Mouse (Mus musculus) MN1 (cell line): Measurements from ENCODE around the gene Cpxm2.

ENCODE experiments used
- DNase-seq: peaks from one replicate; pipeline ENCODE4 v3.0.0-alpha.2; 2016; ENCODE audit warnings: low spot score

Cpxm2 gene

DNA sequence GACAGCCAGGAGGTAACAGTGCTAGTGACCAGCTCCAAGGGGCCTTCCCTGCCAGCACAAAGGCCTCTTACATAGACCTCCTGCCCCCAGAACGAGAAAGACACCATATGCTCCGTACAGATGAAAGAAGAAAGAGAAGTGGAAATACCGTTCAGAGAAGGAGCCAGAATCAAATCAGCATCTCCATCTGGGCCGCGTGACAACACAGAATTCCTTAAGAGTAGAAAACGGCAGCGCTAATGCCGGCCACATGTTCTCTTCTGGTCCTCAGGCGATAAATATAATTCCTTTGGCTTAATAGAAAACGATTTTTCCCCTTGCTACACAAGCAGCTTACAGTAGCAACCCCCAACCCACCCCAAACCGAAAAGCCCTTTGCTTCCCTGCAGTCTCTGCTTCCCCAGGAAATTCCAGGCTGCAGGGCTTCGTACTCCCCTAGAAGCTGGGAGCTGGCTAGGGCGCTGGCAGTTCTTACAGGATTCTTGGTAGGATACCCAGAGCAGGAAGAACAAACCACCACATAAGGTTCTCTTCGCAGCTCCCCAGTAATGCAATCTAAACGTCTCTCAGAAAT, 9.2 kb downstream of the Cpxm2 start:
- DNase-seq = no peak

DNA sequence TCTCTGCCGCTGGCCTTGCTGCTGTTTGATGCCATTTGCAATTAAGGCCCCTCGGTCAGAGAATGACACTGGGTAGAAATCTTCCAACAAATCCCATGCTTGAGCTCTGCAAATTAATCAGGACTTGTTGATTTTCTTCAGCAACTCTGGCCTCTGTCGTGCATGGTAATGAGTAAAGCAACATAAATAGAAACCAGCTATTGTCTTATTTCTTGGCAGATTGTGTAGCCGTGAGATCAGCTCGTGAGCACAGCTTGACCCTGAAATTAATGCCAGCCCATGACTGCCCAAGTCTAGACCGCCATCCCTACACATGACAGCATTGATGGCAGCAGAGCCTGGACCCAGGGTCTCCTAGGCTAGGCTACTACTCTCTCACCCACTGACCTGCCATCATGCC, 25.9 kb downstream of the Cpxm2 start:
- DNase-seq = no peak

DNA sequence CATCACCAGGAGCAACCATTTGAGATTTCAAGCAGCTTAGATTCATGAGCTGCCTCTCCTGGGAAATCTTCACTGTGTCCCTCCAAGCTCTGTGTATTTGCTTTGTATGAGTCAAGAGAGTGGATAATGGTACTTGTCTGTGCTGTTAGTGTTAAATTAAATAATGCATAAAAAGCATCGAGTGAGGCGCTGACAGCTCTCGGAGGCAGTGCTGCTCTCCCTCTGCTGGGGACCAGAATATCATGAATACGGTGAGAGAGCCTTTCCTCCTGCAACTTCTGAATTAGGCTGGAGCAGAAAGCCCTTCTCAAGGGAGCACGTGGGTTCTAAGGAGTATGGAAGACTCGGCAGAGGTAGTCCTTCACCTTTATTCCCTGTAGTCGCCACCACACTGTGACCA, 29.6 kb downstream of the Cpxm2 start:
- DNase-seq = no peak

DNA sequence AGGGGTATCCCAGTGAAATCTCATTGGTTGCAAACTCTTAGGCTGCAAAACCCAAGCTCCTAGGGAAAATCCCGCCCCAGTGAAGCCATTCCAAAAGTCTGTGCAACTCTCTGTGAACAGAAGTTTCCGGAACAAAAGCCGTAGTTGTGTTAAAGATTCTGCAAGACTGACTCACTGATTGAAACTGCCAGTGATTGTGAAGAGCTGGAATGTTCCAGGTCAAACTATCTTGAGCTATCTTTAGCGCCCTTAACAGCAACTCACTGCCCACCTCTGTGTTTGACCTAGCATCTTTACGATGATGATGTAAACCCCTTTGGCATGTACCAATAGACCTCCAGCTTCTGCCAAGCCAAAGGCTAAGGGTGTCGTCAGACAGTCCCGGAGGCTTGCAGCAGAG, 31.3 kb downstream of the Cpxm2 start:
- no peak for DNase-seq

DNA sequence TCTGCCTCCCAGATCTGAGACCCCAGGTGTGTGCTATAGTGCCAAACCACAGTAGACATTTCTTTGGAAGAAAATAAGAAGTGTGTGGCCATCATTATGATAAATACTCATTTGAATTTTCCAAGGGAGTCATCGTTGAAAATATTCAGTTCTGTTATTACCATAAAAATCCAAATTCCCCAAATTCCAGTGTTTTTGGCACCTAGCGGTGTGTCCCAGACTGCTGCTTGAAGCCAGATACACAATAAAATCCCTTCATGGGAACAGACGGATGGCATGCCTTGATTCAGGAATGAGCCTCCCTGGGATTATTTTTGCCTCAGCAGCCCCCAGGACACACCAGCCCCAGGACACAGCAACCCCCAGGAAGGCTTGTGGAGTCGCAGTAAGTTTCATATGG, 34.7 kb downstream of the Cpxm2 start:
- DNase-seq = no peak

DNA sequence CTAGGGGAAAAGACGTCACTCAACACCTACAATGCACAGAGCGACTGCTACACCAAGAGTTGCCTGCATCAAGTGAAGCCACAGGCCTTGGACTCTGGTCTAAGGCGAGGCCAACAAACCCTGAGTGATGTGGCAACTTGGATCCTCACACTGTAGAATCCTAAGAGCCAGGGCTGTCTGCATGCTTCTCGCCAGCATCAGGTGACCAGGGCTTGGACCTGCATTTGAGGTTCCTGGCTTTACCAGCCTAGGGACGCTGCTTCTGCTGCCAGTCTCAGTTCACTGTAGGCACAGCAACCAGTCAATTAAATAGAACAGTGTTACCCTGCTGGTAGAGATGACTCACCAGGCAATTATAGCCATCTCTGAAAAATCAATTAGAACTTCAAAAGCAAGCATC, 42.8 kb downstream of the Cpxm2 start:
- DNase-seq = peak; percentile 22

DNA sequence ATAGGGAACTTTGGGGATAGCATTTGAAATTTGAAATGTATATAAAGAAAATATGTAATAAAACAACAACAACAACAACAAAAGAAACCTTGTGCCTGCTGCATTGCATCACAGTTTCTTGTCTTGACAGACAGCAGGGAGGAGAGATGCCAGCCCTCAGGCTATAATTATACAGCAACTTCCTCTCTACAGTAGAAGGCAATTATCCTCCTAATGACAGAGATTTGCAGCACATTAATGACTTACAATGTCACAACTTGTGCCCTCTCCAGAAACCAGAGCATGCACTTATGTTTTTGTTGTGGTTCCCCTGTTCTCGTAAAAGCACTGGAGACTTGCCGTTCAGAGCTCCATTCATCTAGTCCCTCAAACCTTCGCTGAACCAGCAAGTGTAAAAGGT, 44.2 kb downstream of the Cpxm2 start:
- no peak for DNase-seq

DNA sequence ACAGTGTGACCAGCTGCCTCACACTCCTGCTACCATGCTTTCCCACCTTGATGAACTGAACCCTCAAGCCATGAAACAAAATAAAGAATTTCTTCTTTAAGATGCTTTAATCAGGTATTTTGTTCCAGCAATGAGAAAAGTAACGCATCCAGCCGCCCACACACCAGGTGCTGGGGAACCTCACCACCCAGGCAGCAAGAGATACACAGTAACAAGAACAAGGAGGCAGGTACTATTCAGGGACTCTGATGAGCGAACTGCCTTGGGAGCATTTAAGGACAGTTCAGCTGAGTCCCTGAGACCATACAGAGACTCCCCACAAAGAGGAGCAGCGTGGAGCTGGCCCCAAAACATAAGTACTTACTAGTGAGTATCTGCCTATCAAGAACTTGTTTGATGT, 47.6 kb downstream of the Cpxm2 start:
- DNase-seq = no peak

DNA sequence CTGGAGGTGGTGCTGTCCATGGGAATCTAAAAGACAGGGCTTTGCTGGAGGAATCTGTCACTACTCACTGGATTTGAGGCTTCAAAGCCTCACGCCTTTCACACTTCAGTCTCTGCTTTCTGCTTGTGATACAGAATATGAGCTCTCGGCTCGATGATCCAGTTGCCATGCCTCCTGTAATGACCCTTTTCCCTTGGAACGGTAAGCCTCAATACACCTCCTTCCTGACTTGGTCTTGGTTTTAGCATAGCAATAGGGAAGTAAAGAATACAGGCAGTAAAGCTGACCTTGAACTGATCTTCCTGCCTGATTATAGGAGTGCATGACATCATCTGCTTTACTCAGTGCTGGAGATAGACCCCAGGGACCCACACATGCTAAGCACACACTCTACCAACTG, 49.2 kb downstream of the Cpxm2 start:
- DNase-seq = no peak

DNA sequence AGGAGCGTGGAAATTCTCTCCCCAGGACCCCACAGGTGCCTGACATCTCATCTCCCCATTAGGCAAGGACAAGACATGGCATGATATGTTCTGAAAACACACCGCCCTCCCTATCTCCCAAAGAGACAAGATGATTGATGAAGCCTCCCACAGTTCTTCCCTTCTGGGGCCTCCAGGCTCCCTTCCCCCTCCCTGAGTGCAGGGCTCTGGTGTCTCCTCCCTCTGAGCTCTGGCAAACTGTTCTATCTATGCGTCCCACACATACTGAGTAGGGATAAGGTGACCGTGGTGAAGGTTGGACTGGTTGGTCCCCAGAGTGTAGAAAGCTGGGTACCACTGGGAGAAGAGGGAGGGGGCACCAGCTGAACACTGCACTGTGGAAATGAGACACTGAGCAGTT, 56.1 kb downstream of the Cpxm2 start:
- no peak for DNase-seq

DNA sequence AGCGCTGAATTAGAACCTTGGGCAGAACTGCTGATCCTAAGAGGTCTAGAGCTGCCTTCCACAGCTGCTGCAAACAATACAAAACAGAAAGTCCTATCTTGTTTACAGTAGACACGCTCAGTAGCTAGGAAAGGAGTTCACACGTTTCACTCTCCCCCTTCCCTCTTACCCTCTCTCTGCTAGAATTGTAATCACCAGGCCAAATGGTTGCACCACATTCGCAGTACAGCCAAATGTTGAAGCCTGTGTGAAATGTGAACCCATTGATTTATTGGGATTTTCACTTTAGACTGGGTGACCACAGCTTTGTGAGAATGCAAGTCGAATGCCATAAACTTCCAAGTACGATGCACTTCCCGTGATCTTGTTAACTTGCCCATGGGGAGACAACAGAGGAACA, 59.9 kb downstream of the Cpxm2 start:
- DNase-seq = no peak

DNA sequence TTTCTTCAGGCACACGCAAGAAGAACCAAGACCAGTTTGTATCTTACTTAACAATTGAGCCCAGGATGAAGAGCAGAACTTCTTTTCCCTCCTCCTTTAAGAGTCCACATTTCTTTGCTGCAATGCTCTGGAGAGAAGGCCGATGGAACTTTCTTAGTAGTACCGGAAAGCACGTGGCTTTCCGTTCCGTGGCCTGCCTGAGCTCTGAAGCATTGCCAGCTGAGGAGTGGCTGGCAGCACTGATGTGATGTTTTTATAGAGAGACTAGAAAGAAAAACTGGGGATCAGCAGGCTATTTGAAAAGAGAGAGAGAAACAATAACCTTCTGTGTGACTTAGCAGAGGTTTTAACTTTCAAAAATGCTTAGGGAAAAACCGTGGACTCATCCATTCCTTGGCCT, 63.0 kb downstream of the Cpxm2 start:
- DNase-seq = no peak

DNA sequence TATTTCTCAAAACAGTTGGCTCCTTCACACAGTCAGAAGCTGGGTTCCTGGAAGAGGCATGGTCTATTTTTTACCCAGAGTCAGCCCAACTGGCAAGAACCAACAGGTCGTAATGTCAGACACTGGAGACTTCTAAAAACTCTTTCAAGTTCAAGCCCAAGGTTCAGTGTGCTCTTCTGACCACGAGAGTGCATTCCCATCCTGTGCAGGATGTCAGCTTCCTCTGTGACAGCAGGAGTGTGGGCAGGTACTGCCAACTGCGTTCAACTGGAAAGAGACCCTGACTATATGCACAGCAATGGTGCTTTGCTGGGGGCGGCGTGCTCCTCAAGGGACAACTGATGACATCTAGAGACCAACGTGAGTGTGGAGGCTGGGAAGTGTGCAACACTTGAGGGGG, 65.9 kb downstream of the Cpxm2 start:
- no peak for DNase-seq

DNA sequence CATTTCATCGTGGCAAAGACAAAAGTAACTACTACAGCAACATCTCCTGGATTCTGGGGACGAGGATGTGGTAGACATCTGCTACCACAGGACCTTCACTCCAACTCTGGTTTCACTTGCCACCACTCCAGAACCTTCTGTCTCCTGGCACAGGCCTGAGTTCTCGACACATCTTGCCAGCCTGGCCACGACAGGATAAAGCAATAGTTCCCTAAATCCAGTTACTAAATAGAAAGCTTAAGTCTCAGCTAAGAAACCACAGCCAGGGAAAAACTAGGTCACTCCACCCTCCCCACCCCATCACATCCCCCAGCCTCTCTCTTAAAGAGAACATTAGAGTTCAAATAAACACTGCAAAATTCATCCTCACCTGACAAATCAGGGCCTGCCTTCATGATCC, 66.4 kb downstream of the Cpxm2 start:
- DNase-seq = no peak

DNA sequence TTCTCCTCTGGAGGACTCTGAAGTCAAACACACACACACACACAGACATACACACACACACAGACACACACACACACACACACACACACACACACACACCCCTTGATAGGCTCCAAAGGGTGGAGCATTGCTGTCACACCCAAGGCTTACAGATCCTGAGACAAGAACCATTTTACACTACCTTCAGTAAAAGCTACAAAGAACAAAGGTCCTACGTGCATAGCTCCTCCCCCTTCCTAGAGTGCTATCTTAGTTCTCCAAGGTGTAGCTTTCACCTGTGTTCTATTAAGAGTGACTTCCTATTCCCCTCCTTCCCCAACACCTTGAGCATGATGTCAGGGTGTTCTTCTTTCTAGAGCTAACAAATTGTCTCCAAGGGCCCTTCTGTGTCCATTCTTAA, 78.7 kb downstream of the Cpxm2 start:
- DNase-seq = no peak

DNA sequence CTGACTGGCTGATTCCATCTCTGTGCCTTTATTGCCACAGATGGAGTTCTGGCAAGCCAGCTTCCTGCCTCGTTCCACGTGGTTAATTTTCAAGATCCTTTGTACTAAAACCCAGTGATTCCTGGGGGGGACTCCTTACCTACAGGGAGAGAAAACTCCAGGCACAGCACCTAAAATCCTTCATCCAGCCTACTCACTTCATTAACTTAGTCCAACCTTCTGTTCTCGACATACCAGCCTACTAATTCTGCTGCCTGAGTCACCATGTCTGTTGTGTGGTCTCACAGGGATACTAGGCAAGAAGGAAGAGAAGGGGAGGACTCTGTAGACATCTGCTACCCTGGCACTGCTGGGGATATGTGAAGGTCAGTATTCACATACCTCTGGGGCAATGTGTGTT, 80.0 kb downstream of the Cpxm2 start:
- DNase-seq = no peak

DNA sequence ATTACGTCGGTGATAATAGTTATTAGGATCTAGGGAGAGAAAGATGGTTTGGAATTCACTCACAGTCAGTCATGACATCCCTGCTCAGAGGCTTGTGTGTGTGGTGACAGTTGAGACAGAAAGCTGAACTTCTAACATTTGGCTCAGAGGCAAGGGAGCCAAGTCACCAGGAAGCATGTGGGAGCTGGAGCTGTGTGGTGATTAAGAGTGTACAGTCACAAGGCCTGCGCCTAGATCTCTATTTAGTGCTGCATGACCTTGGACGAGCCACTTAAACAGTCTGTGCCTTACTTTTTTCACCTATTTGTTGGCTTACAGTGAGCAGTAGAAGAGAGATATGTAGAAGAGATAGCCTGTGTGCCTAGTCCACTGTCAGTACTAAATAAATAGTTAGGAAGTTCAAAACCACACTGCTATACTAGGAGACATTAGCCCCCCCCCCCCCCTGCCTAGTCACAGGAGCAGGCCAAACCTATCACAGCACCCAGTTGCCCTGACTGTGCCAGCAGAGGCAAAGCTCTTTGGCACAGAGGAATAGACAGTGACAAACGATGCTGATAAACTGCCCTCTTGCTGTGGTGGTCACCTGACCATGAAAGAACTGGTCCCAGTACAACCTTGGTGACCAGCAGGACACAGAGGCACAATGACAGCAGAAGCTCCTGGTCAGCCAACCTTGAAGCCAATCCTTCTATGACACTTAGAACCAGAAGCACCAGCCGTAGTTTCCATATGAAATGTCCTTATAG, 83.5 kb downstream of the Cpxm2 start:
- DNase-seq = no peak

DNA sequence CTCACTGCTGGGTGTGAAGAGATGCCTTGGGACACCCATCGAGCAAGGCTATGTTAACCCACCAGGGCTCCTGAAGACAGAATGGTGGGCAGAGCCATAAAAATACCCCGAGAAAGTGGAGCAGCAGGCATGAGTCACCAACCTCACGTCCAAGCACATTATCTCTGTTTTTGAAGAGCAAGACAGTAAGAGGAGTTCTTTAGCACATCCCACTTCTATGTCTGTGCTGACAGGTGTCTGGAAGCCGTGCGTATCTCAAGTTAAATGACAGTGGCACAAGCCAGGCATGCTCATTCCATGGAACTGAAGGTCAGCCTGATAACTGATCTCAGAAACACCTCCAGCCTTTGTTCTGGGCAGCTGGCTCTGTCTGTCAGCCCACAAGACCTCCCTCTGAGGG, 86.6 kb downstream of the Cpxm2 start:
- no peak for DNase-seq

DNA sequence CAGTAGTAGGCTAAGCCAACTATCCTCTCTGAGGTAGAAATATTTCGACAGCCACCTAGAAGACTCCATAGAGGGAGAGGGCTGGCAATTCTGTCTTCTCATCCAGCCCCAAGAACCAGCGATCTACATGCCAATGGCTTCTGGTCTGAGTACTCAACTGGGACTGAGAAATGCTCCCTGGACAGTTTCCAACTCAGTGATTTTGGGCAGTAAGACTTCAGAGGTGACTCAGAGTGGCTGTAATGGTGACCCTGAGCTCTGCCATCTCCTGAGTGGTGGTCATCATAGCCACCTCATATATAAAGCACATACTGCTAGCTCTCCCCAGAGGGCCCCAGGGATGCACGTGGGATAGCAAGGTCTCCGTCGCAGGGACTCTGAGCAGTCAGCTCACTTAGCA, 87.0 kb downstream of the Cpxm2 start:
- DNase-seq = no peak

DNA sequence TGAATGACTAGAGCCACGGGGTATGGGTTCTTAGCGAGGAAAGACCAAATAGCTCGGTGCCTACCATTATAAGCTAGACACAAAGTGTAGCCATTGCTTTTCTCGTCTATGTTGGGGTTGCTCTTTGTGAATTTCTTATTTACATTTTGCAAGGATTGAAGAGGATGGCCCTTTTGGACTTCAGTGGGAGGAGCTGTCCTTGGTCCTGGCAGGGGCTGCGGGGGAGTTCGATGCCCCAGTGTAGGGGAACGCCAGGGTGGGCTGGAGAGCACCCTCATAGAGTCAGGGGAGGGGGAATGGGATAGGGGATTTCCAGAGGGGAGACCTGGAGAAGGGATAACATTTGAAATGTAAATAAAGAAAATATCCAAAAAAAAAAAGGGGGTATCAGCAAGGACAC, 94.4 kb downstream of the Cpxm2 start:
- DNase-seq = no peak

DNA sequence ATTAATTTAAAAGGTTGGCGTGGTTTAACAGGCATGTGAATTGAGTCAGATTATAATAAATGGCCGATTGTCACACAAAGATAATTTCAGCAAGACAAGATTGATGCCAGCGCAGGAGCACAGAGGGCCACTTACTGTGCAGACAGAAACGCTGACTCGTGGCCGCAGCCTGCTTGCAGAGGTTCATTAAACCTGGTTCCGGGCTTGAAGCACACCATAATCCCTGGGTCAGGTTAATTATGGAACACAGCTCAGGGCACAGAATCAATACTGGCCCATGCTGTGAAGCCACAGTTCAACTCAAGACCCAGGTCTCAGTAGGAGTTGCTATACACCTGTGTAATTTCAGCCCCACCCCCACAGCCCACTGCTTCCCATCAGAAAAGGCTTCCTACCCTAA, 98.0 kb downstream of the Cpxm2 start:
- DNase-seq = no peak

DNA sequence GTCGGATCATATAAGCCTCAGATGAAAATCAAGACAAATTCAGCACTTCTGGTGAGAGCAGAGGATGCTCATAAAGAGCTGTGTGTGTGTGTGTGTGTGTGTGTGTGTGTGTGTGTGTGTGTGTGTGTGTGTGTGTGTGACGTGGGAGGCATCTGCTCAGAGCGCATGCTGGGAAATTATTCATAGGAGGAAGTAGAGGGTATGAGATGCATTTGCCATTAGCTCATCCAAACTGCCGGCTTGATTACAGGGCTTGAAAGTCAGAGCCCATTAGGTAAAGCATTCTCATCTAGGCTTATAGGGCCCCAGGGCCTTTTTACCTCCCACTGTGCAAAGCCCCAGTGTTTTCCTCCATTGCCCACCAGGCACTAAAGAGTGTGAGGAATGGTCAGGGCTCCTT, 107.9 kb downstream of the Cpxm2 start:
- DNase-seq = no peak

DNA sequence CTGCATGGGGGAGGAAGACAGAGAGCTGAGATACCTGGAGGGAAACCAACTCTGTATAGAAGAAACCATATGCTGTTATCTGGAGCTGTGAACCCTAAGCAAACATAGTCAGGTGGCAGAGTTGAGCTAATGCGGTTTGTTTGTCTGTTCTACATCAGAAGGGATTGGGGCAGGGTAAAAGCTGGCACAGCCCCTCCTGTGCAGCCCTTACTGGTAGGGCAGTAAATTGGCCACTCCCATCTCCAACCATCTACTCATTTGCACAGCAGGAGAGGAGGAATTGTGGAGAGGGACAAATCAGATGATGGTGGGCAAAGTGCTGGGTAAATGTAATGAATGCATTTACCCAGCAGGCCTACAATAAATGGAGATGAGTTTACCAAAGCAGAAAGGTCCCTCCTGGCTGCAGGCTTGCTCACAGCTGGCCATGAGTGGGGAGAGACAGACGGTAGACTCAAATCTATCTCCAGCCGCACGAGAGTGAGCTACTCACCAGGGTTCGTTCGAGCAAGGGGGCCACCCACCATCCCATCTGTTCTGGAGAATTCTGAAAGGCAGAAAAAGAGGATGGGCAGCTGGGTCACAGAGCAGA, 122.5 kb downstream of the Cpxm2 start:
- no peak for DNase-seq

DNA sequence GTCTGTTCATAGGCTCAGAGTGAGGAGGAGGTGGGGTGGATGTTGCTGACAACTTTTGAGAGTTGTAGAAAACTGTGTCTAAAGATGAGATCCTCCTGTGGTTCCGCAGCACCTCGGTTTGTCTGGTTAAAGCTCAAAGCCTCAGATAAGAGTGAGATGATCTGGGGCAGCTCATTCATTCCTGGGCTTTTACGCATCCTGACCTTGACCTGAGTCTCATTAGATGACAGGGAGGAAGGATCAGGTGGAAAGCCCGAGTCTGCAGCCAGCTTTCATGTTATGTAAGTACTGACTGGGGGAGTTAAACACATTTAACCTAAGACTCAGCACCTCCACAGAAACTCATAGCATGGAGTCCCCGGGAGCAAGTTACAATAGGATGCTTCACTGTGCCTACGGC, 127.9 kb downstream of the Cpxm2 start:
- no peak for DNase-seq
